ENCODE assay signal across 25 mouse cellular contexts in genomic region chr1:45207926-45208325, GRCm38 (mm10).
"Had no signal": no experiment of that assay in that cellular context is flagged by ENCODE, and none has a peak within 500 bp of the region (broad histone marks: within the 10 kb centered on the region; RNA-seq: fewer than 3 reads in every experiment).

No protein-coding gene starts in this region.

- DNase-seq: cerebellum, adult 9-10 months; cerebellum, adult 9-11 months; cerebellum, postnatal 10 days; cerebellum, postnatal 14 days; cerebellum, postnatal 25 days; cerebellum, postnatal 36 days; embryo, embryonic 11 days; forebrain, postnatal 0 days; gastrocnemius, adult 2 months; gastrocnemius, postnatal 10 days; gastrocnemius, postnatal 14 days; gastrocnemius, postnatal 25 days; gastrocnemius, postnatal 36 days; heart, adult 11 months; heart, adult 18-20 months; heart, adult 2 months had no signal

- H3K4me3 ChIP-seq: embryonic facial prominence, embryonic 10.5 days; embryonic facial prominence, embryonic 12.5 days; embryonic facial prominence, embryonic 13.5 days; embryonic facial prominence, embryonic 15.5 days; erythroblast, embryonic 14.5 days; forebrain, embryonic 10.5 days; forebrain, embryonic 12.5 days; forebrain, embryonic 13.5 days; forebrain, embryonic 15.5 days; gastrocnemius, adult 2 months; heart, adult 2 months had no signal

- H3K27ac ChIP-seq: embryonic facial prominence, embryonic 10.5 days; embryonic facial prominence, embryonic 12.5 days; embryonic facial prominence, embryonic 13.5 days; embryonic facial prominence, embryonic 15.5 days; forebrain, embryonic 10.5 days; forebrain, embryonic 12.5 days; forebrain, embryonic 13.5 days; forebrain, embryonic 15.5 days; gastrocnemius, adult 2 months; heart, adult 2 months had no signal

- H3K4me1 ChIP-seq: embryonic facial prominence, embryonic 10.5 days; embryonic facial prominence, embryonic 12.5 days; embryonic facial prominence, embryonic 13.5 days; embryonic facial prominence, embryonic 15.5 days; forebrain, embryonic 10.5 days; forebrain, embryonic 12.5 days; forebrain, embryonic 13.5 days; forebrain, embryonic 15.5 days had no signal
